Mouse (Mus musculus): ENCODE data around the gene Ren1.

GRCm38 (mm10) chr1:133351762-133352161 is 1.5 kb downstream of the Ren1 start:
- TF ChIP-seq CTCF (IDR thresholded peaks at IDR 0.05; ENCODE audit: low read depth, low read length), result no peak
- no peak for TF ChIP-seq EP300 (IDR thresholded peaks at IDR 0.05; ENCODE audit: insufficient read depth, low read depth, low read length)

Data from ES-Bruce4 (cell line).